Mouse (Mus musculus) bone marrow macrophage, adult 2 months (primary cell): ENCODE results near the gene Flii.

ENCODE experiments used
- CTCF ChIP-seq: IDR thresholded peaks from 2 replicates; pipeline ENCODE4 v1.5.1; 2012; ENCODE audit warnings: low read depth, mild to moderate bottlenecking, low read length, moderate library complexity
- POLR2A ChIP-seq: IDR thresholded peaks from 2 replicates; pipeline ENCODE4 v1.6.1; 2012; ENCODE audit warnings: mild to moderate bottlenecking, low read depth, low read length, borderline replicate concordance

- TF ChIP-seq CTCF (no peak), POLR2A (no peak)
Measured at GRCm38 (mm10) chr11:60696165-60696564, 30.9 kb downstream of the Flii start.
